Mouse (Mus musculus) hindbrain, embryonic 16.5 days (tissue): ENCODE data around the gene Arhgef12. TPM values are rescaled to one million over a fixed set of nuclear protein-coding genes. Genes with fewer than 3 reads are reported as not detected.
A peak's percentile ranks its signal among the peaks of the same experiment; 100 is the strongest.

Experiments used
- ATAC-seq: fragments of 200-750 bp; cut with Nextera tagmentation; 2 replicates; pipeline ENCODE4 v1.8.0; 2017; ENCODE audit warnings: moderate TSS enrichment, moderate library complexity
- H3K27ac ChIP-seq: fragments of 300-500 bp; sonication (generic); 2 replicates; pipeline ENCODE4 v1.5.1; 2014; ENCODE audit warnings: low read depth, mild to moderate bottlenecking, control low read depth, low read length, moderate library complexity
- H3K27me3 ChIP-seq: fragments of 300-500 bp; sonication (generic); replicated peaks from 2 replicates; pipeline ENCODE4 v1.6.1; 2014; ENCODE audit warnings: low read length; ENCODE audit not compliant: control insufficient read depth, insufficient read depth
- H3K36me3 ChIP-seq: fragments of 300-500 bp; sonication (generic); 2 replicates; pipeline ENCODE4 v1.6.1; 2014; ENCODE audit warnings: mild to moderate bottlenecking, low read length, moderate library complexity, mixed read lengths; ENCODE audit not compliant: control insufficient read depth, insufficient read depth
- H3K4me1 ChIP-seq: fragments of 300-500 bp; sonication (generic); 2 replicates; pipeline ENCODE4 v1.6.1; 2014; ENCODE audit warnings: low read depth, low read length; ENCODE audit not compliant: control insufficient read depth, insufficient read depth
- H3K4me2 ChIP-seq: fragments of 300-500 bp; sonication (generic); 2 replicates; pipeline ENCODE4 v1.6.1; 2014; ENCODE audit warnings: mild to moderate bottlenecking, low read length, control low read depth, moderate library complexity
- H3K4me3 ChIP-seq: fragments of 300-500 bp; sonication (generic); 2 replicates; pipeline ENCODE4 v1.5.1; 2014; ENCODE audit warnings: mild to moderate bottlenecking, low read length, control low read depth, moderate library complexity
- H3K9ac ChIP-seq: fragments of 300-500 bp; sonication (generic); 2 replicates; pipeline ENCODE4 v1.6.1; 2014; ENCODE audit warnings: low read depth, mild to moderate bottlenecking, control low read depth, low read length, moderate library complexity
- H3K9me3 ChIP-seq: fragments of 300-500 bp; sonication (generic); 2 replicates; pipeline ENCODE4 v1.6.1; 2014; ENCODE audit warnings: mild to moderate bottlenecking, low read length, moderate library complexity; ENCODE audit not compliant: control insufficient read depth
- WGBS: fragments of 180-500 bp; shearing (Covaris S2); extraction: QIAGEN DNeasy Blood & Tissue Kit; methylation state at CpG from one replicate; pipeline ENCODE4 v1.1.7; 2014; 5-methylcytosine and 5-hydroxymethylcytosine counted together
- polyA plus RNA-seq: library from polyadenylated mRNA; unstranded; fragments of >200 nt; fragmentation: Nextera tagmentation; extraction: Ambion mirVana; gene quantifications from 2 replicates; pipeline ENCODE4 v1.2.1, GENCODE M21; 2015

Gene Arhgef12
- polyA plus RNA-seq, 1 experiment from 2014 or later, result 17.9 TPM

DNA sequence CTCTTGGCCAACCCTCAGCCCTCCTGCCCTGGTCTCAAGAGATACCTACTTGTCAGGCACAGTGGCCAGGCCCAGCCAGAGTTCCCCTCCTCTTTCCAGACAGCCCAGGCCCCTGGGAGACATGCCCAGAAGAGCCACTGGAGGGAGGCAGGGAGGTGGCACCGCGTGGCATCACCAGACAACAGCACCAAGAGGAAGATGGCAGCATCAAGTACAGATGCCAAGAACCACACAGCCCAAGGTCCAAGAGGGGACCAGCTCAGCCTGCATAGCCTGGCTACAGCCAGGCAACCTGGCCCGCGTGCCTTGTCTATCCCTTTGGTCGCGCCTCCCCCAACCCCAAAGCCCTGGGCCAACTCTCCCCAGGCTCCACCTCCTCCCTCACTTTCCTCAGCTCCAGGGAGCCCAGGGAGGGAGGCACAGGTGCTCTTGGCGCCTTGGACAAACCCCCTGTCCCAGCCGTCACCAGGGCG, 163.9 kb downstream of the Arhgef12 start:
- peaks cover 8% of the 10 kb centered on the region for H3K4me1 ChIP-seq
- peak; percentile 31 for ATAC-seq
- H3K9me3 ChIP-seq, result no peaks in the 10 kb centered on the region
- H3K27ac ChIP-seq, result peak overlapping the region; percentile 83
- H3K9ac ChIP-seq, result peak overlapping the region; percentile 92
- peak overlapping the region; percentile 82 for H3K4me3 ChIP-seq
- H3K27me3 ChIP-seq, result no peaks in the 10 kb centered on the region
- peak overlapping the region; percentile 76 for H3K4me2 ChIP-seq
- no peaks in the 10 kb centered on the region for H3K36me3 ChIP-seq
- 4% methylated on average over 9 of the region's 9 CpGs for WGBS

DNA sequence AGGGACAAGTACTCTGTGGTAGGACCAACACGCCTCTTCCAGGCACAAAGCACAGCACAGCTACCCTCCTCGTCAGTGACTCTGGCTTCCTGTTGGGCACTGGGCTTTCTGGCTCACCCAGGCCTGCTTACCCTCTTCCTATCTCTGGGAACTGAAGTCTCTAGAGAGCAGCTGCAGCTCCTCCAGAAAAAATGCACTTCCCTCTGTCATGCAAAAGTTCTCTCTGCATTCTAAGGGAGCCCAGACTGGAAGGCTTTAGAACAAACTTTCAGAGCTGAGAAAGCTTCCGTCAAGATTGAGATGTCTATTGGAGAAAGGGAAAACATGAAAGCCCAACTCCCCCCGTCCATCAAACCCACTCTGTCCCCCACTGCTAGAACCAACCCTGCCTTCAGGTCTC, 164.9 kb downstream of the Arhgef12 start:
- WGBS, result 56% methylated on average over 4 of the region's 4 CpGs
- no peak for ATAC-seq
- peak overlapping the region; percentile 82; the same call in 1 of the 2 replicates for H3K4me3 ChIP-seq
- peak overlapping the region; percentile 76 for H3K4me2 ChIP-seq
- H3K27me3 ChIP-seq, result no peaks in the 10 kb centered on the region
- no peak overlapping the region for H3K9ac ChIP-seq
- H3K4me1 ChIP-seq, result peaks cover 8% of the 10 kb centered on the region
- no peaks in the 10 kb centered on the region for H3K36me3 ChIP-seq
- H3K27ac ChIP-seq, result no peak overlapping the region
- no peaks in the 10 kb centered on the region for H3K9me3 ChIP-seq

DNA sequence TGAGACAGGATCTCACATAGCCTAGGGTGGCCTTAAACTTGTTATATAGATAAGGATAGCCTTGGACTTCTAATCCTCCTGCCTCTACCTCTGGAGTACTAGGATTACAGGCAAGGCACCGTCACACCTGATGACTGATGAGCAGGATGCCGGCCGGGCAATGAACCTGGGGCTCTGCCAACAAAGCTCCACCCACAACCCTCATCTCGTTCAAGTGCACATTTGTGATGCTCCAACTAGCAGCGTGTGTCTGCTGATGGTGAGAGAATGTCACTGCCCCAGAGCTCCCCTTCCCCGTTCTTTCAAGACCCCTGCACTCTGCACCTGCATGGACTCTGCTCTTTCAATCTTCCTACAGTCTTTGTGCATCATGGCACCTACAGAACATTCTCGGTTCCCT, 174.9 kb downstream of the Arhgef12 start:
- no peaks in the 10 kb centered on the region for H3K36me3 ChIP-seq
- ATAC-seq, result no peak

DNA sequence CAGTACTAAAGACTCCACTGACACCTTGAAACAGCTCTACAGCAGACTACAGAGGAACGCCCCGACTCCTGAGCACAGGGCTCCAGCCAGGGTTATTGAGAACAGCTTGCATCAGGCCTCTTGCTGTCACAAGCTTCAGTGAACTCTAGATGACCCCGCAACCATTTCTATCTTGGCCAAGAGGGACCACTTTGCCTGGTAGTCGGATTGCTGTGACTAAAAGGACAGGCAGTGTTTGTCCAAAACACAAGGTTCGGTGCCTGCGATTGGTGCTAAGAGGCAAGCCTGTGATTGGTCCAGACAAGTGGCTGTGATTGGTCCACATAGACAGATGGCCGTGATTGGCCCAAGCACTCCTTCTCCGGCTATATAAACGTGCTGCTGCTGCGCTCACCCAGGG, 179.5 kb downstream of the Arhgef12 start:
- no peaks in the 10 kb centered on the region for H3K36me3 ChIP-seq
- no peak overlapping the region for H3K27ac ChIP-seq
- WGBS, result 62% methylated on average over 10 of the region's 10 CpGs
- H3K27me3 ChIP-seq, result no peaks in the 10 kb centered on the region
- H3K9me3 ChIP-seq, result no peaks in the 10 kb centered on the region
- peaks cover 9% of the 10 kb centered on the region for H3K4me1 ChIP-seq
- H3K4me3 ChIP-seq, result no peak overlapping the region
- peak; percentile 41; the same call in 1 of the 2 replicates for ATAC-seq
- H3K9ac ChIP-seq, result no peak overlapping the region
- H3K4me2 ChIP-seq, result peak overlapping the region; percentile 12; the same call in 1 of the 2 replicates

More for the DNA sequence above, 174.9 kb downstream of the Arhgef12 start:
- no peaks in the 10 kb centered on the region for H3K27me3 ChIP-seq
- 46% methylated on average over 7 of the region's 7 CpGs for WGBS
- H3K4me3 ChIP-seq, result no peak overlapping the region
- H3K9me3 ChIP-seq, result no peaks in the 10 kb centered on the region
- H3K9ac ChIP-seq, result no peak overlapping the region
- H3K4me1 ChIP-seq, result peaks cover 4% of the 10 kb centered on the region
- no peak overlapping the region for H3K27ac ChIP-seq
- H3K4me2 ChIP-seq, result no peak overlapping the region

DNA sequence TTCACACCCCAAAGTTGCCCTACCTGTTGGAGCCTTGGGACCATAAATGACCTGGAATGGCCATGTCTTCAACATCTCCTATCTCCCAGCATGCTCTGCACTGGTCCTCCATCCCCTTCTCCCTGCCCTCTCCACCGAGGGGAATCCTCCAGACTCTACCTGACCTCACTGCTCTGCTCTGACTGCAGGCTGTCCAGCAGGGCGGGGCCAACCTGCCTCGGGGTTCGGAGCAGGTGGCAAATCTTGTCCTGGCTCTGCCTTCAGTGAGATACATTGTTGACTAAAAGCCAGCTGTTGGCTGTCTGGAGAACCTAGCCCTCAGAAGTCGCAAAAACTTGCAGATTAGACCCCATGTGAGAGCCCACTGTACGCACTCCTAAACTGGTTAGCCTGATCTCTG, 180.5 kb downstream of the Arhgef12 start:
- no peak overlapping the region for H3K4me3 ChIP-seq
- no peak for ATAC-seq
- no peak overlapping the region for H3K27ac ChIP-seq
- peaks cover 8% of the 10 kb centered on the region for H3K4me1 ChIP-seq
- H3K27me3 ChIP-seq, result no peaks in the 10 kb centered on the region
- H3K9ac ChIP-seq, result no peak overlapping the region
- no peaks in the 10 kb centered on the region for H3K36me3 ChIP-seq
- WGBS, result 86% methylated on average over 6 of the region's 6 CpGs
- H3K9me3 ChIP-seq, result no peaks in the 10 kb centered on the region
- no peak overlapping the region for H3K4me2 ChIP-seq

DNA sequence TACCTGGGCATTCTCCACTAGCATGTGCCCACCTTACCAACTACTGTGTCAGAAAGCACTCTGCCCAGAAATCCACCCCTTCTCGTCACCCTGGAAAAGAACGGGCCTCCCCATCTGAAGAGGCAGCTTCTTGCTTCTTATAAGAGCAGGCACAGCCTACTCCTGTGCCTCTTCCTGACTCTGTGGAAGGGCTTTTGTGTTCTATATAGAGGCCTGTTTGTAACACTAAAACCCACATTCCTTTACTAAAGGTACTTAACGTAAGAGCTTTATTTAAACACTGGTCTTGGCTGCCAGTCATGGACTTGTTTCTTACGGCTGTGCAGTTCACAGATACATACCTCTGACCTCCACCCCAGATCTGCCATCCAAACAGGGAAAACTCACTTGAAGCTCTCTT, 185.2 kb downstream of the Arhgef12 start:
- Histone ChIP-seq H3K9me3 (no peaks in the 10 kb centered on the region), H3K4me2 (no peak overlapping the region), H3K27me3 (no peaks in the 10 kb centered on the region), H3K4me1 (peaks cover 11% of the 10 kb centered on the region), H3K4me3 (no peak overlapping the region), H3K9ac (no peak overlapping the region), H3K36me3 (no peaks in the 10 kb centered on the region), H3K27ac (no peak overlapping the region)
- no peak for ATAC-seq
- WGBS, result 80% methylated on average over 4 of the region's 4 CpGs

DNA sequence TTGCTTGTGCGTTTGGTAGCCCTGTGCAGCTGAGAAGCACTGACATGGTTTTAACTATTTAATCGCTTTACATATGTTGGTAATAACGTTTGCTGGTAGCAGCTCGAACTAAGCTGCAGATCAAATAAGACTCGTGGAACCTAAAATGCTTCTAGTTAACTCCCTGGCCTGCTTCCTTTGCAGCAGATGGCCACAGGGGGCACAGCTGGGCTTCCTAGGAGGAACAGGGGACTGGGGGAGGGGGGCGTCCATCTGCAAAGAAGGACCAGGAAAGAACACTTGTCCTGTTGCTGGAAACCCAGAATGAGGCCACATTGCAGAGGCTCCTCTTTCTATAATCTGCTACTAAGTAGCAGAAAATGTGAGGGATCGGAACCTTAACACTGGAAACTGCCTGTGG, 186.8 kb downstream of the Arhgef12 start:
- H3K27ac ChIP-seq, result no peak overlapping the region
- ATAC-seq, result no peak
- H3K9me3 ChIP-seq, result no peaks in the 10 kb centered on the region
- H3K36me3 ChIP-seq, result no peaks in the 10 kb centered on the region
- no peak overlapping the region for H3K4me3 ChIP-seq
- H3K4me2 ChIP-seq, result no peak overlapping the region
- H3K27me3 ChIP-seq, result no peaks in the 10 kb centered on the region
- peaks cover 11% of the 10 kb centered on the region for H3K4me1 ChIP-seq
- 50% methylated on average over 7 of the region's 7 CpGs for WGBS
- no peak overlapping the region for H3K9ac ChIP-seq

DNA sequence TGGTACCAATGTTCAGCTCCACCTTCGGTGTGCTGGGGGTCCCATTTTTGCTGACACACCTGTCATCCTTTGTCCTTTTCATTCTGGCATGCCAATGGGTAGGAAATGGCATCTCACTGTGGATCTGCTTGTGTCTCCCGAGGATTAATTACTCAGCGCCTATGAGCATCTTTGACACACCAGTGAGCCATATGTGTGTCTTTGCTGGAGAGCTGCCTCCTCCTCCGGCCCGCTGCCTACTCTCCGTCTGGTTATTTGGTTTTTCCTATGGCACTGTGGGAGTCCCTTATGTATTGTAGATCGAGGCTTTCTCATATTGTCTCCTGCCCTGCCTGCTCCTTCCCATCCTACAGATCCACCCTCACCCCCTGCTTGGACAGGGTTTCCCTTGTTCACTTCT, 189.1 kb downstream of the Arhgef12 start:
- Histone ChIP-seq H3K4me1 (peaks cover 5% of the 10 kb centered on the region), H3K36me3 (no peaks in the 10 kb centered on the region), H3K4me3 (no peak overlapping the region), H3K4me2 (no peak overlapping the region), H3K27ac (no peak overlapping the region), H3K9ac (no peak overlapping the region), H3K9me3 (no peaks in the 10 kb centered on the region), H3K27me3 (no peaks in the 10 kb centered on the region)
- 67% methylated on average over 7 of the region's 7 CpGs for WGBS
- ATAC-seq, result no peak
